Comparison of ENCODE assay signal across 1 mouse cellular context in genomic region chr11:3330566-3330965, GRCm38 (mm10).
A peak's percentile ranks its signal among the peaks of the same experiment; 100 is the strongest.
TF ChIP-seq lines count a peak whose summit lies in the region.

No protein-coding gene starts in this region.

TF ChIP-seq in CH12.LX, 34 proteins besides CTCF, POLR2A, EP300 and RAD21 (continued from another document):
- peak; percentile 25; the same call in 1 of the 2 replicates for TF ChIP-seq ETS1 (conservative IDR thresholded peaks at IDR 0.05; ENCODE audit: low read depth, low read length)
- no peak for TF ChIP-seq ZKSCAN1 (IDR thresholded peaks at IDR 0.05; ENCODE audit: borderline replicate concordance, low read depth, low read length)
